Mouse (Mus musculus) cerebellum, adult 2 months (tissue): ENCODE measurements around the gene Pdgfb.

Experiments used
- CTCF ChIP-seq: fragments of 200-500 bp; IDR thresholded peaks from 2 replicates; pipeline ENCODE4 v1.5.1; 2011; ENCODE audit warnings: low read depth, mild to moderate bottlenecking, control low read depth, low read length, moderate library complexity, borderline replicate concordance; ENCODE audit not compliant: insufficient read depth
- POLR2A ChIP-seq: fragments of 200-500 bp; IDR thresholded peaks from 2 replicates; pipeline ENCODE4 v1.6.1; 2011; ENCODE audit warnings: low read length, control low read depth, borderline replicate concordance; ENCODE audit not compliant: insufficient read depth

- no peak for TF ChIP-seq CTCF
- no peak for TF ChIP-seq POLR2A
Observed at GRCm38 (mm10) chr15:80019625-80020024, 4.8 kb upstream of the Pdgfb start.
